Mouse (Mus musculus): ENCODE data around the gene Gm7544.
"Not testable (repeated sequence)": the region's sequence is repeated elsewhere in the genome, so short reads cannot be mapped to it uniquely, and the experiment has no call there.

Gene Gm7544

DNA sequence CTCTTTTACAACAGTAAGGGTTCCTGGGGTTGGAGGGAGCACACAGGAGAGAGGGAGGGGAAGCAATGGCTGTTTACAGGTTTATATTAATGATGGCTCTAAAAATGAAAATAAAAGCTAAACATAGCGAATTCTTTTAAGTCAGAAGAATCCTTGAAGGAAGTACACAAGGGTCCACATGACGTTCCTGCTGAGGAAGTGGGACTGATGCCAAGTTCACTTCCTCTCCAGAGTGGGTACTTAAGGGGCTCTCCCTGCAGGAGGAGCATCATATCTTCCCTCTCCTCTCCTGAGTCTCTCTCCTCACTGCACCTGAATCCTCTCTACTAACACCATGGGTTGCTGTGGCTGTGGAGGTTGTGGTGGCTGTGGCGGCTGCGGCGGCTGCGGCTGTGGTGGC lies 31.2 kb downstream of the Gm7544 start, which contains the start of gene A030014E15Rik:
Gene A030014E15Rik (plus strand): TSS at position 268 of the 400 bp plus-strand sequence.
- DNase-seq (ENCODE audit: low spot score in 2 of 2) = no peak

DNA sequence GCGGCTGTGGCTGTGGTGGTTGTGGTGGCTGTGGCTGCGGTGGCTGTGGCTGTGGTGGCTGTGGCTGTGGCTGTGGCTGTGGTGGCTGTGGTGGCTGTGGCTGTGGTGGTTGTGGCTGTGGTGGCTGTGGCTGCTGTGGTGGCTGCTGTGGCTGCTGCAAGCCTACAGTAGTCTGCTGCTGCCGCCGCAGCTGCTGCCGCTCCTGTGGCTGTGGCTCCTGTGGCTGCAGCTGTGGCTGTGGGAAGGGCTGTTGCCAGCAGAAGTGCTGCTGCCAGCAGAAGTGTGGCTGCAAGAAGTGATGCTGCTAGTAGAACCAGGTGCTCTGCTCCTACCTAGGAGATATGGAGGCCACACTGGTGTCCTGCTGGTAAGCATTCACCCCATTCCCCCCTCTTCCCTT lies 42.4 kb downstream of the Gm7544 start:
- DNase-seq (ENCODE audit: low spot score in 2 of 2) = not testable (repeated sequence)

DNA sequence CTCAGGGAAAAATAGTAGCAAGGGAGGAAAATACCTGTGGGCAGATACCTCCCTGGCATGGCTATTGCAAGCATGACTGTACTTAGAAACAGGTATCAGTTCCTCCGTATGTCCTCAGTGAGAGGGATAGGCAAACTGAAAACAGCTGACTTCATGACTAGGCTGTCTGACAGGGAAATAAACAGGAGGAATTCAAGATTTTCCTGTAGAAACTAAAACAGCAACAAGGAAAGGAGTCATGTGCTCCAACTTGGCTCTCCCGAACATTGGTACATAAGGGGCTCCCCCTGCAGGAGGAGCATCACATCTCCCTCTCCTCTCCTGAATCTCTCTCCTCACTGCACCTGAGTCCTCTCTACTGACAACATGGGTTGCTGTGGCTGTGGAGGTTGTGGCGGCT lies 42.8 kb downstream of the Gm7544 start, which contains the start of gene A030005L19Rik:
Gene A030005L19Rik (plus strand): TSS at position 301 of the 400 bp plus-strand sequence.
- no peak for DNase-seq (ENCODE audit: low spot score in 2 of 2)

DNA sequence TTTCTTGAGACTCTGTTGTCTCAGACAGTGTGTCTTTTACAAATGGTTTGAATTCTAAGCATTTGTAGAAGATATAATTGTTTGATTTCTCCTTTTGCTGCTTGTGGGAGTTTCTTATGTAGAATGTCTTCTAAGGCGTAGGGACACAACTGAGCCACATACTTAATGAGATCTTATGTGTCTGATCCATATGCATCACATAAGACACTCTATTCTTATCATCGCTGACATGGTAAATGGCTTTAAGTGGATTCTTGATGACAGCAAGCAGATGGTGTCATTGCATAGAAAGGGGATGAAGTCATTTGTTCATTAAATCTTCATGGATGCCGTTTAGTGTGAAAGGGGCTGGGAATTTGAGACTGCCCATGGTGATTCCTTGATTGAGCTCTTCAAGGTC lies 49.9 kb downstream of the Gm7544 start:
- DNase-seq (ENCODE audit: low spot score in 2 of 2) = no peak
